Mouse (Mus musculus): ENCODE results near the gene Emp1. TPM values are rescaled to one million over a fixed set of nuclear protein-coding genes. Genes with fewer than 3 reads are reported as not detected.

The Emp1 gene
- polyA plus RNA-seq, 1 experiment from 2014 or later = 30.2 TPM

- Histone ChIP-seq H3K9ac (no peak overlapping the region), H3K9me3 (replicated peaks) (no peaks in the 10 kb centered on the region), H3K4me1 (replicated peaks) (no peaks in the 10 kb centered on the region), H3K27me3 (replicated peaks) (no peaks in the 10 kb centered on the region), H3K27ac (ENCODE audit: poor library complexity, severe bottlenecking) (no peak overlapping the region), H3K4me2 (no peak overlapping the region), H3K36me3 (no peaks in the 10 kb centered on the region), H3K4me3 (no peak overlapping the region)
- 85% methylated on average over 10 of the region's 10 CpGs for WGBS
- no peak for ATAC-seq (ENCODE audit: insufficient number of reproducible peaks, low FRiP score)
These were observed 49.5 kb downstream of the Emp1 start for GRCm38 (mm10) chr6:135411712-135412319.

GRCm38 (mm10) chr6:135412649-135413048, 50.3 kb downstream of the Emp1 start:
- no peak overlapping the region for H3K27ac ChIP-seq (ENCODE audit: poor library complexity, severe bottlenecking)
- H3K4me3 ChIP-seq = no peak overlapping the region
- H3K4me1 ChIP-seq (replicated peaks) = no peaks in the 10 kb centered on the region
- H3K27me3 ChIP-seq (replicated peaks) = no peaks in the 10 kb centered on the region
- H3K9ac ChIP-seq = no peak overlapping the region
- H3K36me3 ChIP-seq = no peaks in the 10 kb centered on the region
- WGBS = 68% methylated on average over 6 of the region's 6 CpGs
- no peaks in the 10 kb centered on the region for H3K9me3 ChIP-seq (replicated peaks)
- ATAC-seq (ENCODE audit: insufficient number of reproducible peaks, low FRiP score) = no peak
- no peak overlapping the region for H3K4me2 ChIP-seq

- 29% methylated on average over 5 of the region's 5 CpGs for WGBS
- no peak overlapping the region for H3K4me3 ChIP-seq
- no peaks in the 10 kb centered on the region for H3K27me3 ChIP-seq (replicated peaks)
- no peaks in the 10 kb centered on the region for H3K9me3 ChIP-seq (replicated peaks)
- no peaks in the 10 kb centered on the region for H3K36me3 ChIP-seq
- ATAC-seq (ENCODE audit: insufficient number of reproducible peaks, low FRiP score) = peak; percentile 51; the same call in 1 of the 2 replicates
- no peak overlapping the region for H3K4me2 ChIP-seq
- H3K9ac ChIP-seq = no peak overlapping the region
- H3K27ac ChIP-seq (ENCODE audit: poor library complexity, severe bottlenecking) = no peak overlapping the region
- H3K4me1 ChIP-seq (replicated peaks) = no peaks in the 10 kb centered on the region
These were observed 55.1 kb downstream of the Emp1 start for GRCm38 (mm10) chr6:135417459-135417858.

GRCm38 (mm10) chr6:135418223-135418824, 56.0 kb downstream of the Emp1 start:
- H3K4me3 ChIP-seq = no peak overlapping the region
- no peaks in the 10 kb centered on the region for H3K4me1 ChIP-seq (replicated peaks)
- no peak for ATAC-seq (ENCODE audit: insufficient number of reproducible peaks, low FRiP score)
- H3K9ac ChIP-seq = no peak overlapping the region
- no peak overlapping the region for H3K27ac ChIP-seq (ENCODE audit: poor library complexity, severe bottlenecking)
- H3K36me3 ChIP-seq = no peaks in the 10 kb centered on the region
- no peaks in the 10 kb centered on the region for H3K27me3 ChIP-seq (replicated peaks)
- 57% methylated on average over 8 of the region's 8 CpGs for WGBS
- H3K4me2 ChIP-seq = no peak overlapping the region
- H3K9me3 ChIP-seq (replicated peaks) = peaks cover 8% of the 10 kb centered on the region

- Histone ChIP-seq H3K27ac (ENCODE audit: poor library complexity, severe bottlenecking) (no peak overlapping the region), H3K27me3 (replicated peaks) (no peaks in the 10 kb centered on the region), H3K36me3 (no peaks in the 10 kb centered on the region), H3K9ac (no peak overlapping the region), H3K4me2 (no peak overlapping the region), H3K4me3 (no peak overlapping the region), H3K4me1 (replicated peaks) (no peaks in the 10 kb centered on the region), H3K9me3 (replicated peaks) (peaks cover 10% of the 10 kb centered on the region)
- 65% methylated on average over 2 of the region's 2 CpGs for WGBS
- ATAC-seq (ENCODE audit: insufficient number of reproducible peaks, low FRiP score) = no peak
These were observed 65.9 kb downstream of the Emp1 start for GRCm38 (mm10) chr6:135428246-135428645.

- WGBS = 61% methylated on average over 8 of the region's 8 CpGs
These were observed 67.0 kb downstream of the Emp1 start for GRCm38 (mm10) chr6:135429268-135429909.

GRCm38 (mm10) chr6:135430441-135430970, 68.2 kb downstream of the Emp1 start:
- Histone ChIP-seq H3K9me3 (replicated peaks) (no peaks in the 10 kb centered on the region), H3K9ac (no peak overlapping the region), H3K36me3 (no peaks in the 10 kb centered on the region), H3K27ac (ENCODE audit: poor library complexity, severe bottlenecking) (no peak overlapping the region), H3K4me2 (no peak overlapping the region), H3K4me1 (replicated peaks) (no peaks in the 10 kb centered on the region), H3K27me3 (replicated peaks) (no peaks in the 10 kb centered on the region), H3K4me3 (no peak overlapping the region)
- 69% methylated on average over 8 of the region's 8 CpGs for WGBS
- ATAC-seq (ENCODE audit: insufficient number of reproducible peaks, low FRiP score) = no peak

More at GRCm38 (mm10) chr6:135429268-135429909, 67.0 kb downstream of the Emp1 start:
- H3K27ac ChIP-seq (ENCODE audit: poor library complexity, severe bottlenecking) = no peak overlapping the region
- H3K9me3 ChIP-seq (replicated peaks) = peaks cover 2% of the 10 kb centered on the region; the same call in 1 of the 2 replicates
- H3K4me2 ChIP-seq = no peak overlapping the region
- H3K27me3 ChIP-seq (replicated peaks) = no peaks in the 10 kb centered on the region
- H3K4me1 ChIP-seq (replicated peaks) = no peaks in the 10 kb centered on the region
- no peak for ATAC-seq (ENCODE audit: insufficient number of reproducible peaks, low FRiP score)
- no peaks in the 10 kb centered on the region for H3K36me3 ChIP-seq
- no peak overlapping the region for H3K4me3 ChIP-seq
- no peak overlapping the region for H3K9ac ChIP-seq

Other genes starting within 250 kb of the Emp1 start
- gene Gprc5d, start 244.3 kb upstream of the Emp1 start, polyA plus RNA-seq (2016; fragmentation: Nextera tagmentation; extraction: Ambion mirVana) = not detected in 2 replicates
- gene Fam234b, start 164.6 kb upstream of the Emp1 start, polyA plus RNA-seq (2016; fragmentation: Nextera tagmentation; extraction: Ambion mirVana) = 9.0 and 10.7 TPM in 2 replicates
- 14.8 and 16.0 TPM in 2 replicates for gene Hebp1, start 164.5 kb upstream of the Emp1 start, polyA plus RNA-seq (2016; fragmentation: Nextera tagmentation; extraction: Ambion mirVana)
- 0.59 and 0.69 TPM in 2 replicates for gene Gsg1, start 108.2 kb upstream of the Emp1 start, polyA plus RNA-seq (2016; fragmentation: Nextera tagmentation; extraction: Ambion mirVana)
- not detected in 2 replicates for gene Pbp2, start 52.1 kb upstream of the Emp1 start, polyA plus RNA-seq (2016; fragmentation: Nextera tagmentation; extraction: Ambion mirVana)

Data from heart, embryonic 12.5 days (tissue).